Mouse (Mus musculus) C2C12 (cell line): ENCODE data around the gene Zc3hav1. TPM values are rescaled to one million over a fixed set of nuclear protein-coding genes. Genes with fewer than 3 reads are reported as not detected.

ENCODE experiments used
- H3K27me3 ChIP-seq: one replicate; pipeline ENCODE4 v1.6.1; 2011; ENCODE audit not compliant: control insufficient read depth, insufficient read depth, insufficient read length
- H3K36me3 ChIP-seq: one replicate; pipeline ENCODE4 v1.6.1; 2011; ENCODE audit not compliant: control insufficient read depth, insufficient read depth
- H3K4me3 ChIP-seq: one replicate; pipeline ENCODE4 v1.5.1; 2011; ENCODE audit warnings: mild to moderate bottlenecking, control low read depth; ENCODE audit not compliant: poor library complexity, insufficient read depth, severe bottlenecking
- H3K79me2 ChIP-seq: one replicate; pipeline ENCODE4 v1.6.1; 2011; ENCODE audit not compliant: control insufficient read depth, insufficient read depth
- H3K79me3 ChIP-seq: one replicate; pipeline ENCODE4 v1.6.1; 2011; ENCODE audit warnings: low read depth, control low read depth
- H3ac ChIP-seq: one replicate; pipeline ENCODE3; 2011; ENCODE audit warnings: low read depth; ENCODE audit not compliant: control insufficient read depth, insufficient read length
- CEBPB ChIP-seq: IDR thresholded peaks from one replicate; pipeline ENCODE4 v1.6.1; 2011; ENCODE audit warnings: low read depth, mild to moderate bottlenecking, control low read depth, moderate library complexity
- CTCF ChIP-seq: IDR thresholded peaks from one replicate; pipeline ENCODE4 v1.5.1; 2011; ENCODE audit not compliant: control insufficient read depth, insufficient read depth, insufficient read length
- FOSL1 ChIP-seq: IDR thresholded peaks from one replicate; pipeline ENCODE4 v1.8.0; 2011; ENCODE audit warnings: mild to moderate bottlenecking, low read length; ENCODE audit not compliant: poor library complexity, insufficient read depth, severe bottlenecking
- MAX ChIP-seq: IDR thresholded peaks from one replicate; pipeline ENCODE4 v1.6.1; 2011; ENCODE audit warnings: mild to moderate bottlenecking, control low read depth
- MYOD1 ChIP-seq: IDR thresholded peaks from one replicate; pipeline ENCODE4 v1.6.1; 2011; ENCODE audit warnings: low read depth; ENCODE audit not compliant: control insufficient read depth, insufficient read length
- MYOG ChIP-seq: IDR thresholded peaks from one replicate; pipeline ENCODE4 v1.6.1; 2011; ENCODE audit not compliant: control insufficient read depth, insufficient read length; ENCODE audit errors: extremely low read depth
- USF1 ChIP-seq: IDR thresholded peaks from one replicate; pipeline ENCODE4 v1.6.1; 2011; ENCODE audit warnings: low read depth, mild to moderate bottlenecking, control low read depth, moderate library complexity
- long read RNA-seq, 2 experiments: library from polyadenylated mRNA; unstranded; transcript quantifications; one replicate each; pipeline ENCODE4 v2.0.0; 2019 to 2020
- polyA plus RNA-seq: library from polyadenylated mRNA; unstranded; fragments of >200 nt; fragmentation: generic; extraction: Trizol; gene quantifications from one replicate; pipeline ENCODE4 v1.2.1, GENCODE M21; 2012; ENCODE audit warnings: missing spikeins

Gene Zc3hav1
- 20.3 TPM for polyA plus RNA-seq
- long read RNA-seq, experiment 1, partial matches to known transcripts = 2 of 70 reads
- long read RNA-seq, experiment 1, other reads (novel, unspliced or antisense) = 66 of 70 reads
- long read RNA-seq, experiment 2, full-length matches to known transcripts = 97 of 124 reads
- long read RNA-seq, experiment 2, partial matches to known transcripts = 18 of 124 reads
- long read RNA-seq, experiment 2, other reads (novel, unspliced or antisense) = 9 of 124 reads

GRCm38 (mm10) chr6:38353811-38354722 is at the start of gene Zc3hav1:
Zc3hav1 (minus strand) TSS chr6:38354603.
- no peaks in the 10 kb centered on the region for H3K27me3 ChIP-seq

GRCm38 (mm10) chr6:38389671-38390070 is 35.3 kb upstream of the Zc3hav1 start:
- H3K36me3 ChIP-seq = no peaks in the 10 kb centered on the region
- H3K79me2 ChIP-seq = no peaks in the 10 kb centered on the region
- H3K27me3 ChIP-seq = no peaks in the 10 kb centered on the region
- TF ChIP-seq MYOD1 (no peak), FOSL1 (no peak), MAX (no peak), USF1 (no peak)
- H3ac ChIP-seq = no peak overlapping the region
- H3K79me3 ChIP-seq = no peaks in the 10 kb centered on the region
- H3K4me3 ChIP-seq = no peak overlapping the region

More at GRCm38 (mm10) chr6:38353811-38354722, at the start of gene Zc3hav1:
- Histone ChIP-seq H3K4me3 (peak within 1 kb of the TSS; percentile 91), H3K36me3 (peaks cover 10% of the 10 kb centered on the region), H3K79me3 (peaks cover 45% of the 10 kb centered on the region), H3ac (peak within 1 kb of the TSS; percentile 83), H3K79me2 (peaks cover 50% of the 10 kb centered on the region)
- TF ChIP-seq MYOD1 (no peak), MYOG (no peak), CTCF (no peak), USF1 (no peak), FOSL1 (no peak), CEBPB (no peak), MAX (peak; percentile 60)

- TF ChIP-seq CEBPB (peak; percentile 65), MYOG (no peak)
- H3K79me3 ChIP-seq = no peaks in the 10 kb centered on the region
- H3K27me3 ChIP-seq = no peaks in the 10 kb centered on the region
- peak within 1 kb of the TSS; percentile 34 for H3K4me3 ChIP-seq
- peak within 1 kb of the TSS; percentile 41 for H3ac ChIP-seq
- H3K36me3 ChIP-seq = no peaks in the 10 kb centered on the region
- no peaks in the 10 kb centered on the region for H3K79me2 ChIP-seq
Observed at GRCm38 (mm10) chr6:38381129-38381771, 26.8 kb upstream of the Zc3hav1 start, which contains the start of gene Ttc26. Ttc26 (plus strand) TSS chr6:38381469.

- TF ChIP-seq MAX (no peak), CEBPB (no peak), CTCF (no peak), MYOD1 (no peak), USF1 (no peak), MYOG (no peak), FOSL1 (no peak)
- Histone ChIP-seq H3K79me2 (no peaks in the 10 kb centered on the region), H3K79me3 (no peaks in the 10 kb centered on the region), H3K27me3 (no peaks in the 10 kb centered on the region), H3K4me3 (peak overlapping the region; percentile 34), H3ac (peak overlapping the region; percentile 27), H3K36me3 (no peaks in the 10 kb centered on the region)
Observed at GRCm38 (mm10) chr6:38380764-38381128, 26.3 kb upstream of the Zc3hav1 start.

- no peaks in the 10 kb centered on the region for H3K27me3 ChIP-seq
- no peak overlapping the region for H3ac ChIP-seq
- TF ChIP-seq CTCF (no peak), MYOG (no peak), USF1 (no peak), MAX (no peak), MYOD1 (peak; percentile 78), CEBPB (no peak), FOSL1 (peak; percentile 13)
- H3K79me3 ChIP-seq = no peaks in the 10 kb centered on the region
- H3K79me2 ChIP-seq = no peaks in the 10 kb centered on the region
- H3K4me3 ChIP-seq = no peak overlapping the region
- no peaks in the 10 kb centered on the region for H3K36me3 ChIP-seq
Observed at GRCm38 (mm10) chr6:38374271-38374670, 19.9 kb upstream of the Zc3hav1 start.
